Mouse (Mus musculus): ENCODE results near the gene Olfr1441.

Olfr1441 gene

DNA sequence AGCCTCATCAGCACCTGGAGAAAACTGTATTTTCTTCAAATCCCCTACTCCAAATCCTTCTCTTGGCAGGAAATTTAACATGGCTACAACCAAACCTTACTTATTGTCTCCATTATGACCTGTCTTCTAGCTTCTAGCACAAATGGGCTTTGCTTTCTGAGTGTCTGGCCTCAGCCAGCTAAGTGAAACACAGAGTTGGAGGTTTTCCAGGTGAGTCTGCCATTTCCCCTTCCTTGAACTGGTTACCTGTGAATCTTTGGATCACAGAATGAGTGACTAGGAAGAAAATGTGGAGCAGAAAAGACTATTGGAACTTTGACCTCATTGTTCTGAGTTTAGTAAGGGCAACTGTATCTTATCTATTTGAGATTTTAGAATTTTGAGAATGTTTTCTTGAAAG, at the start of gene Olfr1441:
Gene Olfr1441 (plus strand): TSS at position 73 of the 400 bp plus-strand sequence.
- DNase-seq = no peak

DNA sequence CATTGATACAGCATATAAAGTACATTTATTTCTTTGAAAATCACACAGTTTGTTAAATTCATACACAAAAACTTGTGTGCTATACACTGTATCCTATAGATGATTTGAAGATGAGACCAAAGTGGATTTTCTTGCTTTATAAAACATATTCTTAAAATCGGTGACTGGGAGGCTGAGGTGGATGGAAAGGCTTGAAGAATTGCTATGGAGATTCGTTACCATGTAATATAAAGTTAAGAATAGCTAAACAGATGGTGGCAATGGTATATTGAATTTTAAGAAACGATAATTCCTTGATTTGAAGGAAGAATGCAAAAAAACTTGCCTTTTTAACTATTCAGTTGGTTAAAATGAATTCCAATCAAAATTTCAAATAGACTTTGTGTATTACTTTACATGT, 44.2 kb upstream of the Olfr1441 start:
- no peak for DNase-seq

DNA sequence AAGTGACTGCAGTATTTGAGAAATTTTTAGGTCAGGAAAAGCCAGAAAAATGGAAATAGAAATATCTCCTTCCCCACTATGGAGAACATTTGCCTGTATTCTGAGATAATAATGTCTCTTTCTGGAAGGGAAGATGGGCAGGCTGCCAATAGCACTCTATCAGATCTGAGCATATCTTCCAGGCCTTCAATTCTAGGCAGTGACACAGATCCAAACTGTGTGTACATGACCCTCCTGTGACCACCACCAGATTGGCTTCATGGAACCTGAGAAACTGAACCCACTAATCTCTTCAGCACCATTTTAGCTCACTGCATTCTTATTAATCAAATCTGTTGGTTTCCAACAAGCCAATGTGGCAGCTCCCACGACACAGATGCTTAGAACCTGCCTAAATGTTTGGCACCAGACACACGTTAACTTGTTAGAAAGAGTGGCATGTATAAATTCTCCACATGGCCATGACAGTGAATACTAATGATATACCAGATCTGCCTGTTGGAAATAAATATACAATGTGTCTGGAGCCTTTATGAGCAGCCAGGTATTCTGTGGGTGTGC, 42.7 kb upstream of the Olfr1441 start:
- DNase-seq = no peak

DNA sequence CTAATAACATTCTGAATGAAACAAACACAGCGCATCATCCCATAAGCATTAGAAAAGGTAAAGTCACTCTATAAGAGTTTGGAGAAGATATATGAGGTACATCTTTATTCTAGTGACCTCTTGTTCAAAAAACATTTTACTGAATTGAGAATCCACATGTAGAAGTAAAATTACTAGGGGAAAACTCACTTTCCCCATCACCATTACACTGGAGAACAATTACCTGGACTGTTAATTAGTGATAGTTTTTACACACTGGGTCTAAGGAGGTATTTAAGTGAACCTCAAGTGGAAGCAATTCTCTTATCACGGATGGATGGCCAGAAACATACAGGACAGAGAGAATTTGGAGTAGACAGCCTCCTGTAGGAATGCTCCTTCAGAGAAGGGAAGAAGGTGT, 30.3 kb upstream of the Olfr1441 start, which contains the start of gene Olfr1440:
Gene Olfr1440 (plus strand): TSS at position 301 of the 400 bp plus-strand sequence.
- no peak for DNase-seq

DNA sequence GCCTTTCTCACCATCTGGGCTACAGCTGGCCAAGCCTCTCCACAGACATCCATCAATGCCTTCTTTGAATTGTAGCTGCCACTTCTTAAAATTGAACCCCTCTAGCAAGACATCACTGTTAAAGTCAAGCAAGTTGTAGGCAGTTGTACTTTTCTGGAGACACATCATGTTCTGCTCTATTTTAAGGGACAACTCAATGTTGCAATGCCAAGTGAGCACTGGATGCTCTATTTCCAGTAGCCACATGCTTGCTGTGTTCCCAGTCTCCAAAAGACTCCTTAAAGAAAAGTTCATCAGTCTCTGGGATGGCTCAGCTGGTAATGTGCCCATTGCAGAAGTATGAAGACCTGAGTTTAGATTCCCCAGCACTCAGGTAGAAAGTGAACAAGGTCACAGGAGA, 3.5 kb upstream of the Olfr1441 start:
- no peak for DNase-seq

DNA sequence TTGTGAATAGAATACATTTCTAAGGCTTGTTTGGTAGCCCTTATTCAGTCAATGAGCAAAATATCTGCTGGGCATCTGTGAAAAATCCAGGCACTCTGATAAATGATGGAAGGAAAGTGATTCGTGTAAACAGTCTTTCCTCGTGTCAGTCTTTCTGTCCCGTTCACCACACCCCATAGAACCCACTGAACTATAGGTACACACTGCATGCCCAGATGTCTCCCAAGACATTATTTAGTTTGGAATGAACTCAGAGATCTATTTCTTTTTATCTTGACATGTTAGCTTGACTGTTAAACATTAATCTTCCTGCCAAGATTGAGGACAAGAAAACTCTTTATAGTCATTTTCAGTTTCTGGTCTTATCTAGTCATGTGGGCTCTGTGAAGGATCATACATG, 1.1 kb downstream of the Olfr1441 start:
- DNase-seq = no peak

DNA sequence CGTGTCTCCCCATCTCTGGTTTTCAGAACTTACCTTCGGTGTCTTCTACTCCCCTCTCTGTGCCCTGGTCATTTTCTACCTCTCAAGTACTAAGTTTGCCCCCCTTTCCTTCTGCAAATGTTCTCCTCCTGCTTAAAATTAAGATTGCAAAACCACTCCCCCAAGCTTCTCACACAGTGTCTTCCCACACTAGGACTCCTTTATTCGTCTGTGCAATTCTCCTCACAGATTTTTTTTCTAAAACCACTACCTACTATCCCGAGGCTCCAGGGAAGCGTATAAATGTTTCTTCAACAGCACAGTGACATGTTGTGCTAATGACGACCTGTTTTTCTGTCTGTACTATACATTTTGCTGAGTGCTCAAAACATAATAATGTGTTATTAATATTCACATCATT, 3.3 kb downstream of the Olfr1441 start:
- no peak for DNase-seq

DNA sequence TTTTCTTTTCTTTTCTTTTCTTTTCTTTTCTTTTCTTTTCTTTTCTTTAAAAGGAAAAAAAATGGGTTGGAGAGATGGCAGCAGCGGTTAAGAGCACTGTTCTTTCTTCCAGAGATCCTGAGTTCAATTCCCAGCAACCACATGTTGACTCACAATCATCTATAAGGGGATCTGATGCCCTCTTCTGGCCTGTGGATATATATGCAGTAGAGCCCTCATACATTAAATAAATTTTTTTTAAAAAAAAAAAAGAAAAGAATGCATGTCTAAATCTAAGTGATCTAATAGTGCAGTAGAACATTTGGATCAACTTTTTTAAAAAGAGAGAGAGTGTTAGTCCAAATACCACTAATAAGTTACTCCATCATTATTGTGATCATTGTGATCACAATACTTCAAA, 4.4 kb downstream of the Olfr1441 start:
- no peak for DNase-seq

DNA sequence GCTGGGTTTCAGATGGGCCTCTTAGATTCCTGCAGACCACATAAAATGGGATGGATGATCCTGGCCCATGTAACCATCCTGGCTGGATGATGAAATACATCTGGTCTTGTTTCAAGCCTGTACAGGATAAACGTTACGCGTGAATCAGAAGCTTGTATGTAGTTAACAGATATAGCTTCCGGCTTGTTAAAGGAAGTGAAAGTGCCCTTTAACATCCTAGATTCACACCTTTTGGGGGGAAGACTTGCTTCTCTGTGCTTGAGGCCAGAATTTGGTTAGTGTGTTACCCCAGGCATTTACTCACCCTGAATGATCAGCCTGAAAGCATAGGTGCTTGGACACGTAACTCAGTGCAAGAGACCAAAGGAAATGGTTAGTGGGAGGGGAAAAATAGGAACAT, 9.9 kb downstream of the Olfr1441 start:
- DNase-seq = no peak

DNA sequence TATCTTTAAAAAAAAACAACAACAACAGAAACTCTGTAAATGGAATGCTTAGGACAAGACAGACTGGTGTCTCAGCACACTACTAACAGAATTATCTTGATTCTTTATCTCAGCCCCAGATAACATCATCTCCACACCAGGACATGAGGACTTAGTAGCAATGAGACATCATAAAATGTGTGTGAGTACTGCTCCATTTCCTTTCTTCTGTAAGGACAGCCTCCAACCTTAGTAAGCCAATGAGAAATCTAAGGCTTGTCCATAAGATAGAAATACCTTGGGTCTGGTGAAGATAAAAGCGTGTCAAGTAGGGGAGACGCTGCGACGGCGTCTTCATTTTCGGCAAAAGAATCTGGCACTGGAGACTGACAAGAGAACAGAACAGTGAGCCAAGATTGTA, 10.4 kb downstream of the Olfr1441 start, which contains the start of gene Pfpl:
Gene Pfpl (plus strand): TSS at position 301 of the 400 bp plus-strand sequence.
- no peak for DNase-seq

DNA sequence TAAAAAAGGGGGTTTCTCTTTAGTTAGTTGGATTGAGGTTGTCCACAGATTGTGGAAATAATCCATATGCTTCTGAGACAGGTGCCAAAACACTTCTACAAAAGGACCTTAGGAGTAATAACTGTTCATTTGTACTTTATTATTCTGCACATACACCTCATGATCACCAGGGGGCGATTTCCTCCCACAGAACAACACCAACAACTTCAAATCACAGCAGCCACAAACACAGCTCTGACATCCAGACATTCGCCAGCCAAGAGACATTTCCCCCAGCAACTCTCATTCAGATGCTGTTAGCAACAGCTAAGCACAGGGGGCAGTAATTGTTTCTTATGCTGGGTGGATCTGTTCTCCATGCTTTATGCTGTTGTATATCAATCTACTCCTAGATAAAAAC, 15.8 kb downstream of the Olfr1441 start:
- peak; percentile 48 for DNase-seq

DNA sequence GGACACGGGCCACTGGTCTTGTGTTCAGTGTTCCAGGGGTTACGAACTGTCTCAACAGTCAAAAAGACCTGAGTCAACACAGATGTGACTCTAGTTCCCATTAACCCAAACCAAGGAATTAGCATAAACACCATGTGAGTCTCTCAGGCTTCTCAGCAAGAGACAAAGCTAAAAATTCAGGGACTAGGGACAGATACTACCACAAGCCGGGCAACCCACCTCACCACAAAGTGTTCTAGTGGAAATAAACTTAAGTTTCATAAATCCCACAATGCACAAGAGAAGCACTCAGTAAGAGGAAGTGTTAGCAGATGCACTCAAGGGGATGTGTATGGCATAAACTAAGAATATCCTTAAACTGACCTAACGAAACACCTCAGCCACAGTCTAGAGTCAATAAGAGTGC, 17.8 kb downstream of the Olfr1441 start:
- DNase-seq = no peak

DNA sequence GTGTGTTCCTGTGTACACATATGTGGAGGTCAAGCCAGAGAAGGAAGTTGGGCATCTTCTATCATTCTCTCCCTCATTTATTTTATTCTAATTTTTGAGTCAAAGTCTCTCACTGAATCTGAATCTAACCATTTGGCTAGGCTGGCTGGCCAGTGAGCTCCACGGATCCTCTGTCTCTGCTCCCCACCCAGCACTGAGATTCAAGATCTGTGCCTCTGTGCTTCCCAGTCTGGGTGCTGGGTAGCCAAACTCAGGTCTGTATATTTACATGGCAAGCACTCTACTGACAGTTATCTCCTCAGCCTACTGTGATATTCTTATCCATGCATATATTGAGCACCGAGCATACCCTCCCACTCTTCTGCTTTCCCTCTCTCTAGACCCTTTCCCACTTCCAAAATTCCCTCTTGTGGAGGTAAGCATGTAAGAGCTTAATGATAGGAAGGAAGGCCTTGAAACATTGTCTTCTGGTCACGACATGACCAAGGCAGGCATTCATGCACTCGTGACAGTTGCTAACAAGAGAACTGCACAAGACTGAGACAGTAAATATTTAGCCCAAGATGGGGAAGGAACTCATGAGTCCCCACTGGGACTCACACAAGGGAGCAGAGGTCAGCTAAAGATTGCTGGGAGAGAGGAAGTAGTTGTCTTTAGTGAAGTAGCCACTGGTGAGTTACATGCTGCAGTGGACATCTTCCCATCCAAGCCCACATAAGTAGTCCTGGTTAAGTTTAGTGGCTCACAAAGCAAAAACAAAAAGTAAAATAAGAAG, 18.7 kb downstream of the Olfr1441 start:
- no peak for DNase-seq

DNA sequence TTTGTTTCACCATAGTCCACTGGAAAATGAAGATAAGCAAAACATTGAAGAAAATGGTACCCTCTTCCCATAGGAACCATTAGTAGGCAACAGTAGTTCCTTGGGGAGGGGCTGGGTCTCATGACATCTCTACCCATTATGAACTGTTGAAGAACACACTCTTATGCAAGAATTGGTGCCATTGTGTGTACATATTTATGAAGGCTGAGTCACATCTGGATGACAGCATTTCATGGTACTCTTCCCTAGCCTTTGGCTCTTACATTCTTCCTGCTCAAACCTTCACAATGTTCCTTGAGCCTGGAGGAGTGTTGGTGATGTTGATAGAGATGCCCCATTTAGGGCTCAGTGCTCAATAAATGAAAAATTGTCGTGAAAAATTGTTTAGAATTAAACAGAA, 22.3 kb downstream of the Olfr1441 start:
- DNase-seq = no peak

DNA sequence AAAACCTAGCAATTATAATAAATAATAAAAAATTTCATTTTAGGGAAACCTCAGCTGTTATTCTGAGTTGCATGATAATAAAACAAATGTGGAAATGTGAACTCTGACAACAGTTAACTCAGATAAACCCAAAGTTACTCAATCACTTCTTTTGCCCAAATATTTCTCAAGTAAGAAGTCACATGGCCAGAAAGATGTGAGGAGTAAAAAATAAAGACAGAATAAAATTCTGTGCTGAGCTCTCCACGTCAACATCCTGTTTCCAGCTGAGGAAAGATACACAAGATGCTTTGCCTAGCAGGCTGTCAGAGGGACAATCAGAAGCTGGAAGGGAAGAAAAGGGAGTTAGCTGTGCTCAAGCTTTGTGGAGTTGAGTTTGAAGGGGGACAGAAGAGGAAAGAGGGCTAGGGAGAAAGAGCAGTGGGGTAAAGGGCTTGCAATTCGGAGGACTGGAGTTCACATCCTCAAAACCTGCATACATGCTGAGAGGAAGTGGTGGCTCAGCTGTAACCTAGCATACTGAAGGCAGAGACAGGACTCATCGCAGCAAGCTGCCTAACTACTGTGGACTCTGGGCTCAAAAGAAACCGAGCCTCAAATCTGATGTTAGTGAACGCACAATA, 23.0 kb downstream of the Olfr1441 start:
- no peak for DNase-seq

DNA sequence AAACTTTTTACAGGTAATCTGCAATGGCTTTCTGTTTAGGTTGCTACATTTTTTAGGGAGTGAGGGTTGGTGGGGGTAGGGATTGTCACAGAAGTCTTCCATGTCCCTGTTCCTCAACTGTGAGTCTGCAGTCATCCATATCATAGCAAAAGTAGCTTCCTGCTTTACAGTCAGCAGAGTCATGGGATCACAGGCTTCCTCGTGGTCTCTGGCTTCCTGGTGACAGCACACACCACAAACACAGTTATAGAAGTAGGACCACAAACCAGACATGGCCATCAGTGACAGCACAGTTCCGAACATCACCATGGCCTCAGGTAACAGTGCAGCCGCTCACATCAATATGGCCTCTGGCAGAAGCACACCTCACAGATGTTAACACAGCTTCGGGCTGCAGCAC, 25.3 kb downstream of the Olfr1441 start:
- DNase-seq = no peak

DNA sequence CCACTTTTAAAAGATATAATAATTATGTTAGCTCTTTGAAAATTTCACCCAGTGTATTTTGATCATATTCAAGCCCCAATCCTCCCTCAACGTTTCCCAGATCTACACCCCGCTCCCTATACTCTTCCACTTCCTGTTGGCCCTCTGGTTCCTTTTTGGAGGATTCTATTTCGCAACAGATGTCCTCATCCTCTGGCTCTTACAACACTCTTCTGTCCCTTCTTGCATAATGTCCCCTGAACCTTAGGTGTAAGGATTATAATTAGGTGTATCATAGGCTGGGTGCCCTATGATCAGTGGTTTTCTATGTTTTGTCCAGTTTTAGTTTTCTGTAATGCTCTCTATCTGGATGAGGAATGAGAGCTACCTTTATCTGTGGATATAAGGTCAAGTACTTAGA, 27.8 kb downstream of the Olfr1441 start:
- DNase-seq = no peak

DNA sequence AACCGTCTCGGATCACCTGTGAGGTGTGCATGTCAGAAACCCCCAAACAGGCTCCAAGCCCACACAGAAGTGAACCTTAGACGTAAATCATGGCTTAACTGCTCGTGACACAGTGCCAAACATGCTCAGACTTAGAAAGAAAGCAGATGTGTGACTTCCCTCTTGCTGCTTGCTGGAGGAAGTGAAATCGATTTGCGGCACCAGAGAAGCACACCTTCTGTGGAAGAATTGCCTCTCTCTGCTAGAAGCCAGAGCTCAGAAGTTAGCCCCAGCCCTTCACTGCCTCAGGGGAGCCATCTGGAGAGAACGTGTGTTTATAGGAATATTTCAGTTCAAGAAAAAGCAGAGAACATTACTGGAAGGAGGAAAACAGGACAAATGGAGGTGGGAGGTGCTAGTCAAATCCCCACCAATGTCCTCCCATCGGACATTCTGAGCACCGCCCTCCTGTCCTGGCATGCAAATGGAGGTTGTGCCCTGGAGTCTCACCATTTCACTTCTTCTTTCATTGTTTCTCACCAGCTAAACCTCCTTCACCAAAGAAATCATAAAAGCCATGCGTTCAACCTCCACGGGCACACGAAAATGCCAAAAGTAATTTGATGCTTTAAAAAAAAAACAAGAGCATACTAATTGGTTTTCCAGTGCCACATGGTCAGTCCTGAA, 40.3 kb downstream of the Olfr1441 start:
- no peak for DNase-seq

DNA sequence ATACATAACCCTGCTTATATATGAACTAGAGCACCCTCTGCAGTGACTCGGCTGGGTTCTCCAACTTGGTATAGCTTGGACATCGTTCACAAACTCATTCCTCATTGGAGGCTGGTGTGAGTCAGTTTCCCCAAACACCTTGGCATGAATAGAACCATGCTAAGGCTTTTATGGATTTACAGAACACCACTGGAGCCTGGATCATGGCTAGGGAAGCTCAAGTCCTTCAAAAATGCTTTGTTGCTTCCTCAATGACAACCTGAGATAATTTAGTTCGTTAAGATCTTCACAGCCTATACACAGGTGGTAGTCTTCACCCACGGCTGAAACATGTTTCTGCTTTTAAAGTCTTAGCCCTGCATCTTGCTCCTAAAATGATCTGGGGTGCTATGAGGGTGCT, 42.3 kb downstream of the Olfr1441 start:
- no peak for DNase-seq

DNA sequence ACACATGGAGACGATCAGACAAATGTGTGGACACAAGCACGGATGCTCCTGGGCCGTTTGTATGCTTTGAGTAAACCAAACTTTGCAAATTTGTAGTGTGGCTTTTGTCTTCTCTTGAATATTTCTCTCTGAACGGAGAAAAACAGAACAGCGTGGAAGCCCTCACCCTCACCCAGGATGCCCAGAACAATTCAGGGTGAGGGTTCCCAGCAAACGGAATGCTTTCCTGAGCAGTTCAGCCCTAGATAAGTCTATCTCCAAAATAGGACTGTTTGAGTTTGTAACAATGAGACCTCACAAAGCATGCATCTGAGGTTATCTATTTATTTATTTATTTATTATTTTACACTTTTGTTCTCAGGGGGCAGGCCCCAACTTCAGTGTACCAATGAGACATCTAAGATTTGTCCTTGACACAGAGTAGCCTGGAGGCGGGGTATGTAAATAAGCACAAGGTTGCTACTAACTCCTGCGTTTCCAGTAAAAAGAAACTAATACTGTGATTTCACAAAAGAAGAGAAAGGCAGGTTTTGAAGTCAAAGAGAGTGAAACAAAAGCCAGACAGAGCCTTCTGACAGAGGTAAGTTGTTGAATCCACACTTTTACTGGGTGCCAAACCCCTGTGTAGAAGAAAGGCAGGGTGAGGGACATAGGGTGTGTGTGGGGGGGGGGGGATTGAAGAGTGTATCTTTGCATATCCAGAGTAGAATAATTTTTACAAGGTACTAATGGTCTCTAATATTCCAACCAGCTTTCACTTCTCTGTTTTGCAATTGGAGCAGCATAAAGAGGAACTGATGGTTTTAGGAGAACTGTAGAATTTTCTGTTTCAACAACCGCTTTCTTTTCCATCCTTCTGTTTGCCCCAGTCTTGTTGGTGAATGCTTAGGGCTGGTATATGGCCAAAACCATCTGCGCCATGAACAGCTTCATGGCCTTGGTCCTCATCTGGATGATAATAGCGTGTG, 43.3 kb downstream of the Olfr1441 start, which contains the start of gene Mpeg1:
Gene Mpeg1 (plus strand): TSS at position 498 of the 968 bp plus-strand sequence.
- DNase-seq = no peak

DNA sequence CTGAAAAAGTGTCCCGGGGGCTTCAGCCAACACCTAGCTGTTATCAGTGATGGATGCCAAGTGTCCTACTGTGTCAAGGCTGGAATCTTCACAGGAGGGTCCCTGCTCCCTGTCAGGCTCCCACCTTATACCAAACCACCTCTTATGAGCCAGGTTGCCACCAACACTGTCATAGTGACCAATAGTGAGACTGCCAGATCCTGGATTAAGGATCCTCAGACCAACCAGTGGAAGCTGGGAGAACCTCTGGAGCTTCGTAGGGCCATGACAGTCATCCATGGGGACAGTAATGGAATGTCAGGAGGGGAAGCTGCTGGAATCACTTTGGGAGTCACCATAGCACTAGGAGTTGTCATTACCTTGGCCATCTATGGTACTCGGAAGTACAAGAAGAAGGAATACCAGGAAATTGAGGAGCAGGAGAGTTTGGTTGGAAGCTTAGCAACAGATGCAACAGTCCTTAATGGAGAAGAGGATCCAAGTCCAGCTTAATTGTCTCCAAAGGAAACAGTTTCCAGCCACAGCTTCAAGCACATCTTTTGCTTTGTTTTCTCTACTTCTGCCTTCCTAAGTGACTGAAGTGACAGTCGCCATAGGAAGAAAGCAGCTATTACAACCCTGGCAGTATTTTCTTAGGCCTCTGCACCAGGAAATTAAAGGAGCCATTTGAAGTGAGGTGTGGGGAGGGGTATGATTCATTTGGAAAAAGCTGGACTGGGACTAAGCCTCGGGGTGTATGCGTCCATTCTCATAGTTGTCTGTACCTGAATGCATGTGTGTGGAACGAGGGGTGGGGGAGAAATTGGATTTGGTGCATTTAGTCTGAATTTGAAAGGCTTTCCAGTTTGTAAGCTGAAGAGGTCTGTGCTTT, 45.9 kb downstream of the Olfr1441 start:
- no peak for DNase-seq

Measured in kidney, postnatal 14 days (tissue).